Mouse (Mus musculus): ENCODE measurements at regions not wholly inside any gene's neighbourhood (a gene's known extent, or its start where the extent isn't known, plus 50 kb on each side); places are given as distances from the start of the nearest gene placed in this dataset.

- no peak for TF ChIP-seq CTCF (IDR thresholded peaks at IDR 0.05; ENCODE audit: borderline replicate concordance, extremely low read depth, insufficient read depth, insufficient read length)
- TF ChIP-seq POLR2A (IDR thresholded peaks at IDR 0.05; ENCODE audit: borderline replicate concordance, extremely low read depth, insufficient read depth, insufficient read length, poor library complexity, severe bottlenecking) = no peak
- DNase-seq (ENCODE audit: low read depth) = peak; percentile 67
Measured at GRCm38 (mm10) chr12:27962908-27963307, 589.3 kb downstream of the Dcdc2c start.

- DNase-seq (ENCODE audit: low read depth) = peak; percentile 59
- no peak for TF ChIP-seq POLR2A (IDR thresholded peaks at IDR 0.05; ENCODE audit: borderline replicate concordance, extremely low read depth, insufficient read depth, insufficient read length, poor library complexity, severe bottlenecking)
- TF ChIP-seq CTCF (IDR thresholded peaks at IDR 0.05; ENCODE audit: borderline replicate concordance, extremely low read depth, insufficient read depth, insufficient read length) = no peak
Measured at GRCm38 (mm10) chr12:27960064-27960463, 592.1 kb downstream of the Dcdc2c start.

GRCm38 (mm10) chr12:27947646-27948045, 604.6 kb downstream of the Dcdc2c start:
- TF ChIP-seq POLR2A (IDR thresholded peaks at IDR 0.05; ENCODE audit: borderline replicate concordance, extremely low read depth, insufficient read depth, insufficient read length, poor library complexity, severe bottlenecking) (no peak), CTCF (IDR thresholded peaks at IDR 0.05; ENCODE audit: borderline replicate concordance, extremely low read depth, insufficient read depth, insufficient read length) (no peak)
- no peak for DNase-seq (ENCODE audit: low read depth)

GRCm38 (mm10) chr12:27946866-27947459, 604.6 kb upstream of the Sox11 start:
- TF ChIP-seq CTCF (IDR thresholded peaks at IDR 0.05; ENCODE audit: borderline replicate concordance, extremely low read depth, insufficient read depth, insufficient read length) = no peak
- no peak for TF ChIP-seq POLR2A (IDR thresholded peaks at IDR 0.05; ENCODE audit: borderline replicate concordance, extremely low read depth, insufficient read depth, insufficient read length, poor library complexity, severe bottlenecking)
- DNase-seq (ENCODE audit: low read depth) = peak; percentile 33

GRCm38 (mm10) chr12:27945411-27945810, 603.0 kb upstream of the Sox11 start:
- TF ChIP-seq POLR2A (IDR thresholded peaks at IDR 0.05; ENCODE audit: borderline replicate concordance, extremely low read depth, insufficient read depth, insufficient read length, poor library complexity, severe bottlenecking) (no peak), CTCF (IDR thresholded peaks at IDR 0.05; ENCODE audit: borderline replicate concordance, extremely low read depth, insufficient read depth, insufficient read length) (no peak)
- peak; percentile 95 for DNase-seq (ENCODE audit: low read depth)

- no peak for TF ChIP-seq POLR2A (IDR thresholded peaks at IDR 0.05; ENCODE audit: borderline replicate concordance, extremely low read depth, insufficient read depth, insufficient read length, poor library complexity, severe bottlenecking)
- no peak for TF ChIP-seq CTCF (IDR thresholded peaks at IDR 0.05; ENCODE audit: borderline replicate concordance, extremely low read depth, insufficient read depth, insufficient read length)
Measured at GRCm38 (mm10) chr12:27941053-27941452, 598.7 kb upstream of the Sox11 start.

GRCm38 (mm10) chr12:27932382-27933140, 590.2 kb upstream of the Sox11 start:
- DNase-seq (ENCODE audit: low read depth) = peak; percentile 90
- TF ChIP-seq CTCF (IDR thresholded peaks at IDR 0.05; ENCODE audit: borderline replicate concordance, extremely low read depth, insufficient read depth, insufficient read length) (no peak), POLR2A (IDR thresholded peaks at IDR 0.05; ENCODE audit: borderline replicate concordance, extremely low read depth, insufficient read depth, insufficient read length, poor library complexity, severe bottlenecking) (no peak)

More at GRCm38 (mm10) chr12:27941053-27941452, 598.7 kb upstream of the Sox11 start:
- DNase-seq (ENCODE audit: low read depth) = peak; percentile 40

- peak; percentile 78 for DNase-seq (ENCODE audit: low read depth)
- TF ChIP-seq POLR2A (IDR thresholded peaks at IDR 0.05; ENCODE audit: borderline replicate concordance, extremely low read depth, insufficient read depth, insufficient read length, poor library complexity, severe bottlenecking) (no peak), CTCF (IDR thresholded peaks at IDR 0.05; ENCODE audit: borderline replicate concordance, extremely low read depth, insufficient read depth, insufficient read length) (no peak)
Measured at GRCm38 (mm10) chr12:27928366-27928963, 586.1 kb upstream of the Sox11 start.

- no peak for TF ChIP-seq POLR2A (IDR thresholded peaks at IDR 0.05; ENCODE audit: borderline replicate concordance, extremely low read depth, insufficient read depth, insufficient read length, poor library complexity, severe bottlenecking)
- no peak for TF ChIP-seq CTCF (IDR thresholded peaks at IDR 0.05; ENCODE audit: borderline replicate concordance, extremely low read depth, insufficient read depth, insufficient read length)
- DNase-seq (ENCODE audit: low read depth) = no peak
Measured at GRCm38 (mm10) chr12:27926730-27927129, 584.4 kb upstream of the Sox11 start.

GRCm38 (mm10) chr12:27920607-27921006, 578.2 kb upstream of the Sox11 start:
- TF ChIP-seq CTCF (IDR thresholded peaks at IDR 0.05; ENCODE audit: borderline replicate concordance, extremely low read depth, insufficient read depth, insufficient read length) (no peak), POLR2A (IDR thresholded peaks at IDR 0.05; ENCODE audit: borderline replicate concordance, extremely low read depth, insufficient read depth, insufficient read length, poor library complexity, severe bottlenecking) (no peak)
- DNase-seq (ENCODE audit: low read depth) = no peak

- peak; percentile 81 for DNase-seq (ENCODE audit: low read depth)
- TF ChIP-seq CTCF (IDR thresholded peaks at IDR 0.05; ENCODE audit: borderline replicate concordance, extremely low read depth, insufficient read depth, insufficient read length) (no peak), POLR2A (IDR thresholded peaks at IDR 0.05; ENCODE audit: borderline replicate concordance, extremely low read depth, insufficient read depth, insufficient read length, poor library complexity, severe bottlenecking) (no peak)
Measured at GRCm38 (mm10) chr12:27916401-27916920, 574.1 kb upstream of the Sox11 start.
